Mouse (Mus musculus): ENCODE measurements around the gene Pdzd2. TPM values are rescaled to one million over a fixed set of nuclear protein-coding genes. Genes with fewer than 3 reads are reported as not detected.

Gene Pdzd2
- polyA plus RNA-seq, 1 experiment from 2014 or later, result 21.8 TPM

- H3K27ac ChIP-seq, result no peak overlapping the region
- peaks cover 11% of the 10 kb centered on the region; the same call in 1 of the 2 replicates for H3K4me1 ChIP-seq
- no peaks in the 10 kb centered on the region for H3K9me3 ChIP-seq
- no peak overlapping the region for H3K9ac ChIP-seq
- no peak overlapping the region for H3K4me2 ChIP-seq
- no peak for ATAC-seq (ENCODE audit: insufficient number of reproducible peaks, insufficient read depth, low FRiP score, low TSS enrichment, low read depth)
- H3K27me3 ChIP-seq, result no peaks in the 10 kb centered on the region
- WGBS, result 62% methylated on average over 5 of the region's 5 CpGs
- H3K36me3 ChIP-seq, result no peaks in the 10 kb centered on the region
- no peak overlapping the region for H3K4me3 ChIP-seq
These were observed 14.5 kb downstream of the Pdzd2 start for GRCm38 (mm10) chr15:12725256-12725655.

GRCm38 (mm10) chr15:12721684-12722500, 17.8 kb downstream of the Pdzd2 start:
- ATAC-seq (ENCODE audit: insufficient number of reproducible peaks, insufficient read depth, low FRiP score, low TSS enrichment, low read depth), result no peak

GRCm38 (mm10) chr15:12718819-12719218, 20.9 kb downstream of the Pdzd2 start:
- H3K4me2 ChIP-seq, result no peak overlapping the region
- H3K4me3 ChIP-seq, result no peak overlapping the region
- no peaks in the 10 kb centered on the region for H3K27me3 ChIP-seq
- no peak overlapping the region for H3K9ac ChIP-seq
- 71% methylated on average over 14 of the region's 14 CpGs for WGBS
- H3K4me1 ChIP-seq, result peaks cover 19% of the 10 kb centered on the region
- no peaks in the 10 kb centered on the region for H3K36me3 ChIP-seq
- H3K27ac ChIP-seq, result no peak overlapping the region
- no peak for ATAC-seq (ENCODE audit: insufficient number of reproducible peaks, insufficient read depth, low FRiP score, low TSS enrichment, low read depth)
- H3K9me3 ChIP-seq, result no peaks in the 10 kb centered on the region

More at GRCm38 (mm10) chr15:12721684-12722500, 17.8 kb downstream of the Pdzd2 start:
- Histone ChIP-seq H3K4me2 (no peak overlapping the region), H3K9me3 (no peaks in the 10 kb centered on the region), H3K4me3 (no peak overlapping the region), H3K4me1 (peaks cover 21% of the 10 kb centered on the region), H3K36me3 (no peaks in the 10 kb centered on the region), H3K9ac (no peak overlapping the region), H3K27me3 (no peaks in the 10 kb centered on the region), H3K27ac (no peak overlapping the region)
- WGBS, result 80% methylated on average over 6 of the region's 6 CpGs

GRCm38 (mm10) chr15:12717410-12717809, 22.3 kb downstream of the Pdzd2 start:
- no peak overlapping the region for H3K27ac ChIP-seq
- peaks cover 17% of the 10 kb centered on the region for H3K4me1 ChIP-seq
- H3K4me3 ChIP-seq, result no peak overlapping the region
- H3K36me3 ChIP-seq, result 0 out of 2 replicates have a peak, but pooled peaks cover 8% of the 10 kb centered on the region
- 89% methylated on average over 3 of the region's 3 CpGs for WGBS
- no peaks in the 10 kb centered on the region for H3K9me3 ChIP-seq
- H3K9ac ChIP-seq, result no peak overlapping the region
- ATAC-seq (ENCODE audit: insufficient number of reproducible peaks, insufficient read depth, low FRiP score, low TSS enrichment, low read depth), result no peak
- no peaks in the 10 kb centered on the region for H3K27me3 ChIP-seq
- H3K4me2 ChIP-seq, result no peak overlapping the region

- 76% methylated on average over 8 of the region's 8 CpGs for WGBS
- H3K4me1 ChIP-seq, result peaks cover 17% of the 10 kb centered on the region
- no peaks in the 10 kb centered on the region for H3K9me3 ChIP-seq
- H3K36me3 ChIP-seq, result 0 out of 2 replicates have a peak, but pooled peaks cover 8% of the 10 kb centered on the region
- no peak overlapping the region for H3K4me3 ChIP-seq
- ATAC-seq (ENCODE audit: insufficient number of reproducible peaks, insufficient read depth, low FRiP score, low TSS enrichment, low read depth), result no peak
- no peak overlapping the region for H3K9ac ChIP-seq
- no peak overlapping the region for H3K27ac ChIP-seq
- H3K4me2 ChIP-seq, result no peak overlapping the region
- H3K27me3 ChIP-seq, result no peaks in the 10 kb centered on the region
These were observed 22.8 kb downstream of the Pdzd2 start for GRCm38 (mm10) chr15:12716881-12717280.

GRCm38 (mm10) chr15:12714322-12714721, 25.4 kb downstream of the Pdzd2 start:
- peaks cover 16% of the 10 kb centered on the region for H3K36me3 ChIP-seq
- no peak overlapping the region for H3K4me2 ChIP-seq
- H3K27ac ChIP-seq, result no peak overlapping the region
- no peak overlapping the region for H3K9ac ChIP-seq
- H3K9me3 ChIP-seq, result peaks cover 6% of the 10 kb centered on the region; the same call in 1 of the 2 replicates
- WGBS, result 90% methylated on average over 2 of the region's 2 CpGs
- peaks cover 7% of the 10 kb centered on the region; the same call in 1 of the 2 replicates for H3K4me1 ChIP-seq
- H3K27me3 ChIP-seq, result no peaks in the 10 kb centered on the region
- no peak overlapping the region for H3K4me3 ChIP-seq
- ATAC-seq (ENCODE audit: insufficient number of reproducible peaks, insufficient read depth, low FRiP score, low TSS enrichment, low read depth), result no peak

GRCm38 (mm10) chr15:12713216-12713615, 26.5 kb downstream of the Pdzd2 start:
- H3K4me2 ChIP-seq, result no peak overlapping the region
- H3K9ac ChIP-seq, result no peak overlapping the region
- H3K27ac ChIP-seq, result no peak overlapping the region
- ATAC-seq (ENCODE audit: insufficient number of reproducible peaks, insufficient read depth, low FRiP score, low TSS enrichment, low read depth), result no peak
- H3K4me1 ChIP-seq, result peaks cover 6% of the 10 kb centered on the region
- WGBS, result 72% methylated on average over 2 of the region's 2 CpGs
- H3K4me3 ChIP-seq, result no peak overlapping the region
- peaks cover 16% of the 10 kb centered on the region for H3K36me3 ChIP-seq
- peaks cover 6% of the 10 kb centered on the region; the same call in 1 of the 2 replicates for H3K9me3 ChIP-seq
- no peaks in the 10 kb centered on the region for H3K27me3 ChIP-seq

- H3K4me1 ChIP-seq, result peaks cover 13% of the 10 kb centered on the region
- peaks cover 16% of the 10 kb centered on the region for H3K36me3 ChIP-seq
- ATAC-seq (ENCODE audit: insufficient number of reproducible peaks, insufficient read depth, low FRiP score, low TSS enrichment, low read depth), result no peak
- H3K4me3 ChIP-seq, result no peak overlapping the region
- H3K9ac ChIP-seq, result no peak overlapping the region
- whole genome bisulfite sequencing, result 83% methylated on average over 3 of the region's 3 CpGs
- no peak overlapping the region for H3K4me2 ChIP-seq
- no peak overlapping the region for H3K27ac ChIP-seq
- H3K9me3 ChIP-seq, result peaks cover 6% of the 10 kb centered on the region; the same call in 1 of the 2 replicates
- H3K27me3 ChIP-seq, result no peaks in the 10 kb centered on the region
These were observed 29.7 kb downstream of the Pdzd2 start for GRCm38 (mm10) chr15:12710036-12710435.

GRCm38 (mm10) chr15:12708297-12708696, 31.4 kb downstream of the Pdzd2 start:
- no peaks in the 10 kb centered on the region for H3K27me3 ChIP-seq
- WGBS, result 3% methylated on average over 1 of the region's 1 CpGs
- H3K36me3 ChIP-seq, result peaks cover 12% of the 10 kb centered on the region
- no peak overlapping the region for H3K27ac ChIP-seq
- H3K9me3 ChIP-seq, result peaks cover 6% of the 10 kb centered on the region; the same call in 1 of the 2 replicates
- peaks cover 13% of the 10 kb centered on the region for H3K4me1 ChIP-seq
- ATAC-seq (ENCODE audit: insufficient number of reproducible peaks, insufficient read depth, low FRiP score, low TSS enrichment, low read depth), result no peak
- no peak overlapping the region for H3K9ac ChIP-seq
- no peak overlapping the region for H3K4me2 ChIP-seq
- H3K4me3 ChIP-seq, result no peak overlapping the region

GRCm38 (mm10) chr15:12706902-12707301, 32.8 kb downstream of the Pdzd2 start:
- no peak for ATAC-seq (ENCODE audit: insufficient number of reproducible peaks, insufficient read depth, low FRiP score, low TSS enrichment, low read depth)
- peaks cover 6% of the 10 kb centered on the region; the same call in 1 of the 2 replicates for H3K9me3 ChIP-seq
- H3K27ac ChIP-seq, result no peak overlapping the region
- 51% methylated on average over 3 of the region's 3 CpGs for WGBS
- no peak overlapping the region for H3K9ac ChIP-seq
- H3K4me2 ChIP-seq, result no peak overlapping the region
- no peak overlapping the region for H3K4me3 ChIP-seq
- H3K4me1 ChIP-seq, result peaks cover 13% of the 10 kb centered on the region
- H3K36me3 ChIP-seq, result peaks cover 9% of the 10 kb centered on the region
- H3K27me3 ChIP-seq, result no peaks in the 10 kb centered on the region

- no peak overlapping the region for H3K27ac ChIP-seq
- H3K4me3 ChIP-seq, result no peak overlapping the region
- no peak overlapping the region for H3K9ac ChIP-seq
- 40% methylated on average over 9 of the region's 9 CpGs for WGBS
- no peaks in the 10 kb centered on the region for H3K36me3 ChIP-seq
- no peaks in the 10 kb centered on the region for H3K9me3 ChIP-seq
- H3K27me3 ChIP-seq, result no peaks in the 10 kb centered on the region
- ATAC-seq (ENCODE audit: insufficient number of reproducible peaks, insufficient read depth, low FRiP score, low TSS enrichment, low read depth), result no peak
- no peak overlapping the region for H3K4me2 ChIP-seq
- H3K4me1 ChIP-seq, result peaks cover 14% of the 10 kb centered on the region
These were observed 39.4 kb downstream of the Pdzd2 start for GRCm38 (mm10) chr15:12700367-12700766.

- peaks cover 14% of the 10 kb centered on the region for H3K4me1 ChIP-seq
- no peak overlapping the region for H3K4me2 ChIP-seq
- H3K36me3 ChIP-seq, result no peaks in the 10 kb centered on the region
- no peaks in the 10 kb centered on the region for H3K9me3 ChIP-seq
- no peaks in the 10 kb centered on the region for H3K27me3 ChIP-seq
- no peak for ATAC-seq (ENCODE audit: insufficient number of reproducible peaks, insufficient read depth, low FRiP score, low TSS enrichment, low read depth)
- no peak overlapping the region for H3K9ac ChIP-seq
- H3K4me3 ChIP-seq, result no peak overlapping the region
- H3K27ac ChIP-seq, result no peak overlapping the region
- WGBS, result 75% methylated on average over 7 of the region's 7 CpGs
These were observed 42.0 kb downstream of the Pdzd2 start for GRCm38 (mm10) chr15:12697741-12698140.
